Mouse (Mus musculus) liver, adult 2 months (tissue): ENCODE results near the gene Pfdn6.

Experiments used
- CTCF ChIP-seq: fragments of 200-500 bp; IDR thresholded peaks from 2 replicates; pipeline ENCODE4 v1.5.1; 2011; ENCODE audit warnings: low read depth, low read length, control low read depth
- POLR2A ChIP-seq: fragments of 200-500 bp; IDR thresholded peaks from 2 replicates; pipeline ENCODE4 v1.6.1; 2011; ENCODE audit warnings: low read length, control low read depth; ENCODE audit not compliant: insufficient read depth; ENCODE audit errors: extremely low read depth

DNA sequence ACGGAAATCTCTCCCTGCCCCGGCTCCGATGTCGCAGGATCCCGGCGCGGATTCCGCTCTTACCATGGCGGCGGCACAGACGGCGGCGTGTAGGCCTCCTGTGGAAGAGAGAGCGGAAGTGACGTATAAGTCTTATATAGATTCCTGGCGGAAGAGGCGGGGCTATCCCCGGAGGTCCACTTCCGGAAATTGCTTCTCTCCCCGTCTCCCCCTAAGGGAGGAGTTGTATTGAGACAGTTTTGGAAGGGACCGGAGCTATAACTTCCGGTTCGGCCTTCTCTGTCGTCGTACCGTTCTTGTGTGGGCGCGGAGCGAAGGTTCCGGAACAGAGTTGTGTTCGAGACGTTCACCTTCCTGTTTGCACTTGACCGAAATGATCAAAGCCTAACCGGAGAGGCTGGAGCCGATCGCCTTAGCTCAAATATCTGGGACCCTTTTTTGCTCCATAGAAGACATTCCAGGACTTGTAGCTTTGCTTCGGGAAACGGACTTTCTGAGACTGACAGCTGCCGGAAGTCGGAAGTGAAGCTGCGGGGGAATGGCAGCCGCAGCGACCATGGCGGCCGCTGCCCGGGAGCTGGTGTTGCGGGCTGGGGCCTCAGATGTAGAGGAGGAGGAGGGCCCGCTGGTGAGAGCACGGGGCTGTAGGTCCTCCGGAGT, 15.5 kb upstream of the Pfdn6 start, which contains the start of the genes Vps52 and Rps18:
- TF ChIP-seq CTCF (no peak), POLR2A (peak; percentile 92)
